Mouse (Mus musculus) thymus, postnatal 0 days (tissue): ENCODE measurements around the gene Ddah2. TPM values are rescaled to one million over a fixed set of nuclear protein-coding genes. Genes with fewer than 3 reads are reported as not detected.
A peak's percentile ranks its signal among the peaks of the same experiment; 100 is the strongest.
"Not testable (repeated sequence)": the region's sequence is repeated elsewhere in the genome, so short reads cannot be mapped to it uniquely, and the experiment has no call there.

Experiments
- DNase-seq: peaks from one replicate; pipeline ENCODE4 v3.0.0-alpha.2; 2015; ENCODE audit warnings: low spot score
- polyA plus RNA-seq: library from polyadenylated mRNA; unstranded; fragments of >200 nt; fragmentation: Nextera tagmentation; extraction: Ambion mirVana; gene quantifications from 2 replicates; pipeline ENCODE4 v1.2.1, GENCODE M21; 2015

Ddah2 gene
- polyA plus RNA-seq, 1 experiment from 2014 or later: 51.6 TPM

GRCm38 (mm10) chr17:35027277-35028068 lies 31.4 kb upstream of the Ddah2 start, which contains the start of gene Sapcd1:
Gene Sapcd1, minus strand, starts transcription at chr17:35028016.
- peak; percentile 36 for DNase-seq

DNA sequence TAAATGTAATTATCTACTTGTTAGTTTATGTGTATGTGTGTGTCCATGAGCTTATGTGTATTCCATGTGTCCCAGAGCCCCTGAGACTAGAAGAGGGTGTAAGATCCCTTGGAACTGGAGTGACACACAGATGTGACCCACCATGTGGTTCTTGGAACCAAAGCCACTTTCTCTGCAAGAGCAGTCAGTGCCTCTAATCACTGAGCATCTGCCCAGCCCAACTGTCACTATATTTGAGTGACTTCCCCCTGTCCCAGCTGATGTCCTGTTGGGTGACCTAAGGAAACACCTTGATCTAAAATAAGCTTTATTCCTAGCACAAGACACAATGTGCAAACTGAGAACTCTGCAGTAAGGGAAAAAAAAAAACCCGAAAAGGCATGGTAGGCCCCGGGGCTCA lies 30.5 kb upstream of the Ddah2 start:
- no peak for DNase-seq

DNA sequence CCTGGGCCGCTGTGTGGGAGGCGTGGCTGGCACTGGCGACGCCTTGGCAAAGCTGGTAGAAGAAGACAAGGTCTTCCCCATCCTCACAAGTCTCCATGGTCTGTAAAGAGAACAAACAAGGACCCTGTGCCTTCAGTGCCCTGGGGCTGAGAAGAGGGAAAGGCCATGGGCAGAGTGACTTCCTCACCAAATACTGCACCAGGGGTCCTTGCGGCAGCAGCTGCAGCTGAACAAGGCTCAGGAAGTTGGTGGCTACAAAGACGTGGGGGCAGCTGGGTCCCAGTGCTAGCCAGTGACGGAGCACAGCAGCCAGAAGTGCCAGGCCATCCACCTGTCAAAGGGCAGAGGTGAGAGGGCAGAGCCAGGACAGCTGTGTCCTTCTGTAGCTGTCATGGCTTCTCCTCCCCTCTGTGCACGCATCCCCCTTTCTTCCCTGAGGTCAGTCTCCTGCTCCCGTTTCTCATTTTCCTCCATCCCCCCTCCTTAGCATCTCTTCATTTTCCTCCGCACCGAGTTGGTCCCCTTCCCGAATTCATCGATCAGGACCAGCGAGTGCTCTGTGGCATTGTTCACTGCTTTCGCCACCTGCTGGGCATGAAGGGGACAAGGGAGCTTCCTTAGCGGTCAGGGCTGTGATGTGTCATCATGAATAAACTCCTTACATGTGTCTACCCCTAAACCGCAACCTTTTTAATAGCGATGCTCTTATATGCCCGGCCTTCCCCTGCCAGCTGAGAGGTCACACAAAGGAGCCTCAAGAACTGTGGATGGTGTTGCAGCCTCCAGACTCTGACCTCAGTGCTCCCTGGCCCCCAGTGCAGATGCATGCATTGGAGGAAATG lies 28.9 kb upstream of the Ddah2 start:
- DNase-seq: peak; percentile 67

DNA sequence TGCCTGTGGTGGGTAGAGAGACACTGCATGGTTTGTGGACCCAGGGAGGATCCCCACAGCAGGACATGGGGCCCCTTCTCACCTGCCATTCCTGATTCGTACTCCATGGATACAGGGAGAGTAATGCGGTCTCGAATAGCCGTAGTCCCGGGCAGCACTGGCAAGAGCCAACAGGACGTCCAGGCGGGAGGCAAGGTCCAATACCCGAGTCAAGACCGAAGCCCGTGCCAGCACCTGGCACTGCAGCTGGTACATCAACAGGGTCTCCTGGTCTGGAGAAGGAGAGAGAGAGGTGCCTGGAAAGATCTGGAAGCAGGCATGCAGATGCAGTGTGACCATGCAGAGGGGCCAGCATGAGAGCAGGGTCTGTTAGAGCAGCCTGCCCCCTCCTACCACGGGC lies 27.6 kb upstream of the Ddah2 start:
- no peak for DNase-seq

GRCm38 (mm10) chr17:35031880-35032279 lies 27.0 kb upstream of the Ddah2 start:
- no peak for DNase-seq

DNA sequence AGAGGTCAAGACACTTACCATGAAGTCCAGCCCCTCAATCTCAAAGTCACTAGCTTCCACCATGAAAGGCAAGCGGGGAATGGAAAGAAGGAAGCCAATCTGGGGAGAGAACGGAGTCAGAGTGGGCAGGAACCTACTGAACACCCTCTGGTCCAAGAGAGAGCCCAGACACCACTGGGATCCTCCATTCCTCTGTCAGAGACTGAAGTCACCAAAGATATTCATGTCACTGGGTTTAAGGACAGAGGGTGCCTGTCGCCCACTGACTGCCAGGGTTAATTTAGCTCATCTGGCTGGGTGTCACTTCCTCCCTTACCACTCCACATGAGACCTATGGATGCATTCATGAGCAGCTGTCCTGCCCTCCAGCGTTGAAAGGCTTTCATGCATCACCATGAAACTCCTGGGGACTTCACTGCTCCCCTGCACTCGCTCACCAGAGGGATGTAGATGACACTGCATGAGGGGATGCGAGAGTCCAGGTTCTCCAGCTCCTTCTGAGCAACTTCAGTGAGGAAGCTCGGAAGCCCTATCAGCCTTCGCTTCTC lies 26.4 kb upstream of the Ddah2 start:
- peak; percentile 20 for DNase-seq

DNA sequence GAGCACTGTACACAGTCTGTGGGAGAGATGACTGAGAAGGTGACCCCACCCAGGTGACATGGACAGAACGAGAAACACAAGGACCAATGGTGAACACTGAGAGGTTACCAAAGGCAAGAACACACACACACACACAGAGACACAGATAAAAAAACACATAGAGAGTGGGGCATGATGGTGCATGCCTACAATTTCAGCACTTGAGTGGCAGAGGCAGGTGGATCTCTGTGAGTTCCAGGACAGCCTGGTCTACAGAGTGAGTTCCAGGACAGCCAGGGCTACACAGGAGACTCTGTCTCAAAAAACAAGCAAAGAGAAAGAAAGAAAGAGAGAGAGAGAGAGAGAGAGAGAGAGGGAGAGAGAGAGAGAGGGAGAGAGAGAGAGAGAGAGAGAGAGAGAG lies 25.1 kb upstream of the Ddah2 start:
- not testable (repeated sequence) for DNase-seq

DNA sequence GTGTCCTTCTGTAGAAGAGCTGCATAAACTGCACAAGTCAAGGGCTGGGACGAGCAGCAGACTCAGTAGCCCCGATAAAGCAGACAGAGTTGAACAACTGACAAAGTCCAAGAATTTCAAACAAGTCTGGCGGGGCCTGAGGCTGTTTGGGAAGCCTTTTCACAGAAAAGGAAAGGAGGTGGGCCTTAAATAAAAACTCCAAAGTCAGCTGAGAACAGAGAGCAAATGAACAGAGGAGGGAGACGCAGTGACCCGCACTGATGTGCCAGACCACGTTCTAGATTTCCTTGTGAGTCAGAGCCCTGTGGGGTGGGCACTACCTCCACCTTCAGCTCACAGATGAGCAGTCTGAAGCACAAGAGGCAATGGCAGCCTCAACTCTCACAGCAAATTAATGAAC lies 23.9 kb upstream of the Ddah2 start:
- DNase-seq: no peak

DNA sequence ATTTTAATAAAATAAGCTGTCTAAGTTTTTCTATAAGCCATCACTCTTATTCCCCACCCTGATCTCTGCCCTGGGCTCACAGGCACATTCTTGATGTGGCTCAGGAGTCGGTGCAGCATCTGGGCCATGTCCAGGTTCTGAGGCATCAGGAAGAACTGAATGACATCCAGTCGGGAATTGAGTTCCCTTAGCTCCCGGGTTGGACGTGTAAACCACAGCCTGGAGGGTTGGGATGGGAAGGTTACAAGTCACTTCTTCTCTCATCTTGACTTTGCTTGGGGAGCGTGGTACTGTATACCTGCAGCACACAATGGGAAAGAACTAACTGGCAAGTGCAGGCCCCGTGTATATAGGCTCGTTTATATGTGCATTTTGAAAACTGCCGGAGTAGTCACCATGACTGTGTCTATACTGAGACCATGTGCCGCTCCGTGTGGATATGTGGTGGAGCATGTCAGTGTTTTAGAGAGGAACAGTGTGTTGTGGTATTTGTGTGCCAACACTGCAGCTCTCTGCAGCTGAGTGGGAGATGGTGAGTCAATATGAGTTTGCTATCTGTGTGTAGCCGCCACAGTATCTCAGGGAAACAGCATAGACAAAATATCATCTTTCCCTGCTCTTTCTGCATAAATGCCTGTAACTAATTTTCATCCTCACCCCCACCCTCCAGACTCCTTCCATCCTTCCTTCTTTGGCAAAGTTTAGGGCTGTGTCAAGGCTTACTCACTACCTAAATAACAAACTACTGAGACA lies 19.5 kb upstream of the Ddah2 start:
- no peak for DNase-seq

DNA sequence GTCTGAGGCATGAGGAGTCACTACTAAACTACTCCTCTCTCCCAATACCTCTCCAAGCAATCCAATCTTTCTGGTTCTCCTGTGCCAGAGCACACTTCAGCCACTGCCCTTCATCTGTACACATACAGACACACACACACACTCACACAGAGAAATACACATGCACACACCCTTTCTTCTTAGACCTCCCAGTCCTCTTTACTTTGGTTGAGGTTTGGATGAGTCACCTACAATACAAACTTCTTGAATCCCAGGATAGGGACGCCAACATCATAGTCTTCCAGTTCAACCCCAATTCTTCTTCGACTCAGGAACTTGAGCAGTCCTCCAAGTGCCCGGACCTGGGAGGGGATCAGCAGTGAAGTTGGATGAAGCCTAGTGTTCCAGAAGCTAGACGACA lies 15.0 kb upstream of the Ddah2 start:
- no peak for DNase-seq

DNA sequence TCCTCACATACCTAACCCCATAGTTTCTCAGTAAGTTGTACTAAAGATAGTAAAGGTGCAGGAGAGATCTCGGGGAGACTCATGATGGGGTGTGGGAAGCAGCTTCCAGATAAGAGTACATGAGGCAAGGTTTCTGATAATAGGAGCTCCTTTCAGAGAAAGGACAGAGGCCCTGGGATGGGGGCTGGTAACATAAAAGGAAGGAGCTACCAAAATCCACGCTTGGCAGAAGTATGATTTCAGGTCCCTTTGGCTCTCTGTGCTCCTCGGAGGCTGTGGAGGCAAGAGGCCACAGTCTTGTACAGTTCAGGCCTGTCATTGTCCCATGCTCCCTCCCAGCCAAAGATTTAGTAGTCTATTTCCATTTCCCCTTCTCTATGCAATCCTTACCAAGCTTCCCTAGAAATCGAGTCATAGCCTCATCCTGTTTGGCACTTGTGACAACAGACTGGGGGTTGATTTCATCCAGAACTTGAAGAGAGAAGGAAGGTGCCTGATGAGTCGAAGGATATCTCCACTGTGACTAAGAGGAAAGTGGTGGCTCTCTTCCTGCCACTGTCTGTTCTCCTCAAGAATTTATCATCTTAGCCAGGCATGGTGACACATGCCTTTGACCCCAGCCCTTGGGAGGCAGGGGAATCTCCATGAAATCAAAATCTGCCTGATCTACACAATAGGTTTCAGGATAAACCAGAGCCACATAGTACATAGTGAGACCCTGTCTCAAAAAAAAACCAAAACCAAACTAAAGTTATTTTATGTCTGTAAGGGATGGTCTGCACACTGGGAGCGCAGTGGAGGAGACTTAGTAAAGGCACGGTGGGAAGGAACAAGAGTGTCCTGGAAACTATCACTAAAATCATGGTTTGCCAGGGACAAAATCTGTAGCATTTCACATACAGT lies 13.7 kb upstream of the Ddah2 start:
- DNase-seq: no peak

DNA sequence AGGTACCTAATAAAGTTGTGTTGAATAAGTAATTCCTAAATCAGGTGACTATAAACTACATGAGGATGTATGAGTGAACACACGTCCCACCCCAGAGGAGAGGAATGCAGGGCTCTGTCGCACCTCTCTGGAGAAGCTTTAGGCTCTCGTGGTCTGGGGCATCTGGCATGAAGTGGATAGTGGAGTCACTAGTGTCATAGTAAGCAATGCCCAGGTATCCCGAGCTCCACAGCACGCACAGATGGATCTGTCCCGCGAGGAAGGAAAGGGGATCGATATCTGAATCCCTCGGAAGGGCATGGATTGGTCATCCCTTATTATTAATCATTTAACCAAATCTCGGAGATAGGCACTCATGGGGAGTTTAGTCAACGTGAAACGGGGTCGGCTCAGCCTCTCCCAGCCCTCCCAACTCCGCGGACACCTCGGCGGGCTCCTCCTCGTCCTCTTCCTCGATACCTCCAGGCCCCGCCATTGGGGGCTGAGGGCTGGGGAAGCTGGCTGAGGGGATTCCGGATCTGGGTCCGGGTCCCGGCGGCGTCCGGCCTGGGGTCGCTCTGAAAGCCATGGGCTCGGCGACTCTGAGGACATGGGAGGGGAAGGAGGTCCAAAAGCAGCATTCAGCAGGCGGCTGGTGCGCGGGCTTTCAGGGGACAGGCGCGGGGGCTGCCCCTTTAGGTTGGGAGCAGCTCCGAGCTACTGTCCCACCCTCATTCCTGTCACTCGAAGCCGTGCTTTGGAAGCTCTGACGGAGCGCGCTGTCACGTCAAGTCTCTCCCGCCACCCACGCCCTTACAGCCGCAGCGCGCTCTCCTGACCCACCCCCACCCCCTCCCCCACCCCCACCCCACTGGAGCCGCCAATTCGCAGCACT lies 12.8 kb upstream of the Ddah2 start:
- DNase-seq: no peak

GRCm38 (mm10) chr17:35046681-35047455 lies 12.0 kb upstream of the Ddah2 start, which contains the start of gene Msh5:
Gene Msh5, minus strand, starts transcription at chr17:35046745.
- DNase-seq: peak; percentile 98

GRCm38 (mm10) chr17:35047688-35048087 lies 11.1 kb upstream of the Ddah2 start:
- DNase-seq: no peak

- peak; percentile 70 for DNase-seq
Measured at GRCm38 (mm10) chr17:35048149-35048931, 10.5 kb upstream of the Ddah2 start.

DNA sequence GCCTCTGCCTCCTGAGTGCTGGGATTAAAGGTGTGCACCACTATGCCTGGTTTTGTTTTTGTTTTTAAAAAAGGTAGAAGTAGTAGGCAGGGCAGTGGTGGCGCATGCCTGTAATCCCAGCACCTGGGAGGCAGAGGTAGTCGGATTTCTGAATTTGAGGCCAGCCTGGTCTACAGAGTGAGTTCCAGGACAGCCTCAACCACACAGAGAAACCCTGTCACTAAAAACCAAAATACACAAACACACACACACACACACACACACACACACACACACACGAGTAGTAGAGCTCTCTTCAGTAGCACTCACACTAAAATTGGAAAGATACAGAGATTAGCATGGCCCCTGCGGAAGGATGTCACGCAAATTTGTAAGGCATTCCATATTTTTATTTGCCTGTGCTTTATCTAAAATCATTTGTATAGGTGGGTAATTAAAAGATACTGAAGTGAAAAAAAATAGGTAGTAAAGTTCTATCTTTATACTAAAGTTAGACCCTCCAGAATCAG lies 9.8 kb upstream of the Ddah2 start:
- no peak for DNase-seq

- DNase-seq: peak; percentile 61
Measured at GRCm38 (mm10) chr17:35049561-35050016, 9.2 kb upstream of the Ddah2 start, which contains the start of gene Clic1. Gene Clic1, plus strand, starts transcription at chr17:35049966.
